Mouse (Mus musculus) heart, postnatal 0 days (tissue): ENCODE data around the gene Clasp2.

Source experiments
- CTCF ChIP-seq: IDR thresholded peaks from 2 replicates; pipeline ENCODE4 v1.5.1; 2016; ENCODE audit warnings: antibody characterized with exemption, control low read depth, low read depth
- EP300 ChIP-seq: IDR thresholded peaks from 2 replicates; pipeline ENCODE4 v1.6.1; 2016; ENCODE audit warnings: antibody characterized with exemption, low read depth

- TF ChIP-seq CTCF (no peak), EP300 (no peak)
Observed at GRCm38 (mm10) chr9:113803751-113804150, 62.5 kb downstream of the Clasp2 start.
